Mouse (Mus musculus) G1E (cell line): Measurements from ENCODE around the gene Chn2.

Experiments
- CTCF ChIP-seq: IDR thresholded peaks from 2 replicates; pipeline ENCODE4 v1.5.1; 2012; ENCODE audit warnings: low read depth, low read length, inconsistent platforms, mixed read lengths
- GATA2 ChIP-seq: IDR thresholded peaks from 2 replicates; pipeline ENCODE4 v1.6.1; 2012; ENCODE audit warnings: low read depth, low read length, inconsistent platforms, borderline replicate concordance
- POLR2AphosphoS5 ChIP-seq: IDR thresholded peaks from 2 replicates; pipeline ENCODE4 v1.6.1; 2012; ENCODE audit warnings: low read depth, low read length, inconsistent platforms; ENCODE audit not compliant: insufficient replicate concordance
- TAL1 ChIP-seq: conservative IDR thresholded peaks from 2 replicates; pipeline ENCODE4 v1.6.1; 2012; ENCODE audit warnings: low read depth, low read length, inconsistent platforms, mixed read lengths

DNA sequence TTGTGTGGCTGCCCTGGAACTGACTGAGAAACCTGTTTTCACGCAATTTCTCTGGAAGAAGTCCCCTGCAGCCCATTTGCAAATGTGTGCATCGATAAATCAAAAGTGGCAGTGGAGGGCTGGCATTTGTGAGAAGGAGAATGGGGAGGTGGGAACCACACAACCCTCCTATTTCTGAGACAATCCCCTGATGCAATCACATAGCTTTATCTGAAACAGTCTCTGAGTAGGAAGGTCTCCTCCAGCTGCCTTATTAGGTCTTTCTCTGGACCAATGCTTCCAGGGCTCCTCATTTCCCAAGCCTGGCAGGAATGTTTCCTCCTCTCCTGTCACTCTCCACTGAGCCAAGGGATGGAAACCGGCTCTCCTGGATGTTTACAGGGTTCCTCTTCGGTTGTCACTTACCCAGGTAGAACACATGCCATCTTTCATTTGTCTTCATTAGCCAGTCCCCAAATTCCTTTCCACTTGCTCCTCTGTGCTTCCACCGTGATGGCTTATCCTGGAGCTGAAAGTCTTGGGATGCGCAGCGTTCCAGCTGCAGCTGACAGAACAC, 127.7 kb downstream of the Chn2 start:
- TF ChIP-seq CTCF (no peak), POLR2AphosphoS5 (no peak), TAL1 (no peak), GATA2 (no peak)
